Mouse (Mus musculus): ENCODE measurements at regions not wholly inside any gene's neighbourhood (a gene's known extent, or its start where the extent isn't known, plus 50 kb on each side); places are given as distances from the start of the nearest gene placed in this dataset.

DNA sequence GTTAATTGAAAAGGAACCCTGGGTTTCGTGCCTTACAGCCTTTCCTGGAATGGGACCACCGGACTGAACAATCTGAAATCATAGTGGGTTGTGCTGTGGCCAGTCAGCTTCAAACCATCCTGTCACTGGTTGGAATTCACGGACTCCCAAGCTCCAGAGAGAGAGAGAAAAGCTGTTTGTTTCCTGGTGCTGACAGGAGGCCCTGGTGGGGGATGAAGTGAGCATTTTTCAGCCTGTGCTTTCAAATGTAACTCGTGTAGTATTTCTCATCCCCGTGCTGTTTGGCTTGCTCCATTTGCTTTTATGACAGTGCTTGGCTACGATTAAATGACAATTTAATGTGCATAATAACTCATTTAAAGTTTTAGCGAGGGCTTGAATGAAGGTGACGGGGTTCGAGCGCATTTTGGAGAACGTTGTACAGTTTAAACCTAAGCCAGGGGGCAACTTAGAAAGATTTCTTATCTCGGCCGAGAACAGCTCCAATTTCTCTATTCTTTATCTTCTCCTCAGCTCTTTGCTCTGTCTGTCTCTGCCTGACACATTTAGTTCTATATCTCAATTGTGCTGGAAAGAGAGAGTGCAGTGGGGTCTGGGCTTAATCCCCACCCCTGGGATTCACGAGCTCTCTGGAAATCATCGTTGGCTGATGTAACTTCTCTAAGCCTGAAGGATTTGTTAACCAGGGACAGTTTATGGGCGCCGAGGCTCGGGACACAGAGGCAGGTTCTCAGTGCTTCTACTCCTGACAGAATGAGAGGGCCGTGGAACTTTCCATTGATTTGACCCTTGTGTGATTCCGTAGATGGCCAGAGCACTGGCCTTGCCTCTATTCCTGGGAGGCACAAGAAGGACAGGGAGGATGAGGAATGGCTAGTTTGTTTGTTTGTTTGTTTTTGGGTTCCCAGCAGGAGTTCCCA, 172.2 kb upstream of the Igfbp7 start:
- no peak for TF ChIP-seq CTCF (IDR thresholded peaks at IDR 0.05; ENCODE audit: control insufficient read depth, insufficient read depth, low read length)
- no peak for TF ChIP-seq POLR2A (IDR thresholded peaks at IDR 0.05; ENCODE audit: borderline replicate concordance, control insufficient read depth, low read depth, low read length)

All from bone marrow, adult 2 months (tissue).